26 mouse cellular contexts compared by ENCODE assay signal in genomic region chr6:148584126-148584525, GRCm38 (mm10).
DNase-seq lines count a peak whose midpoint lies in the region; ATAC-seq lines count a peak whose summit lies in the region.
"Had no signal": no experiment of that assay in that cellular context is flagged by ENCODE, and none has a peak within 500 bp of the region (broad histone marks: within the 10 kb centered on the region; RNA-seq: fewer than 3 reads in every experiment).

No protein-coding gene starts in this region.

- H3K4me3 ChIP-seq in hindbrain, embryonic 16.5 days (ENCODE audit: low read length): no peak overlapping the region
- H3K4me3 ChIP-seq in hindbrain, embryonic 12.5 days: no peak overlapping the region
- H3K4me3 ChIP-seq: embryonic facial prominence, embryonic 12.5 days; embryonic facial prominence, embryonic 15.5 days; gastrocnemius, adult 2 months; heart, embryonic 12.5 days; heart, embryonic 15.5 days; hindbrain, embryonic 10.5 days; intestine, embryonic 15.5 days had no signal

- no peaks in the 10 kb centered on the region for H3K27me3 ChIP-seq in hindbrain, embryonic 16.5 days (replicated peaks; ENCODE audit: control insufficient read depth, insufficient read depth, low read length)
- H3K27me3 ChIP-seq in hindbrain, embryonic 12.5 days: no peaks in the 10 kb centered on the region
- H3K27me3 ChIP-seq: embryonic facial prominence, embryonic 12.5 days; embryonic facial prominence, embryonic 15.5 days; heart, embryonic 12.5 days; heart, embryonic 15.5 days; intestine, embryonic 15.5 days; Patski had no signal

- intact Hi-C loops in gastrocnemius, postnatal 36 days (cut with DNase I): no loop called here

- 66% methylated on average over 2 of the region's 2 CpGs for WGBS in hindbrain, embryonic 16.5 days
- 85% methylated on average over 2 of the region's 2 CpGs for WGBS in hindbrain, embryonic 12.5 days

- DNase-seq in cerebellum, postnatal 10 days: peak; percentile 46 to 66
- no peak for DNase-seq in cerebellum, adult 8-10 months
- peak; percentile 70 for DNase-seq in Muller cell, postnatal 12 days (ENCODE audit: inconsistent ontology term)
- no peak for DNase-seq in gastrocnemius, postnatal 36 days
- DNase-seq: adrenal gland, postnatal 10 days; adrenal gland, postnatal 36 days; cerebellum, adult 11 months; cerebellum, adult 2 months; cerebellum, postnatal 25 days; forebrain, postnatal 0 days; gastrocnemius, adult 2 months; gastrocnemius, postnatal 14 days; heart, adult 18-20 months; heart, postnatal 10 days; heart, postnatal 36 days; kidney, adult 11 months had no signal

- ATAC-seq in hindbrain, embryonic 16.5 days: peak; percentile 24; the same call in 1 of the 2 replicates
- no peak for ATAC-seq in hindbrain, embryonic 12.5 days (ENCODE audit: low FRiP score)
- ATAC-seq: forebrain, embryonic 14.5 days; forebrain, postnatal 0 days; intestine, embryonic 15.5 days; Patski had no signal

- no peaks in the 10 kb centered on the region for H3K9me3 ChIP-seq in hindbrain, embryonic 16.5 days (ENCODE audit: control insufficient read depth, low read length)
- no peaks in the 10 kb centered on the region for H3K9me3 ChIP-seq in hindbrain, embryonic 12.5 days (replicated peaks)
- H3K9me3 ChIP-seq: embryonic facial prominence, embryonic 12.5 days; embryonic facial prominence, embryonic 15.5 days; heart, embryonic 12.5 days; heart, embryonic 15.5 days; hindbrain, embryonic 10.5 days; intestine, embryonic 15.5 days had no signal

- no peak overlapping the region for H3K27ac ChIP-seq in hindbrain, embryonic 16.5 days (ENCODE audit: low read depth, low read length)
- H3K27ac ChIP-seq in hindbrain, embryonic 12.5 days: no peak overlapping the region
- H3K27ac ChIP-seq: embryonic facial prominence, embryonic 12.5 days; embryonic facial prominence, embryonic 15.5 days; gastrocnemius, adult 2 months; heart, embryonic 15.5 days; hindbrain, embryonic 10.5 days; intestine, embryonic 15.5 days had no signal

- H3K4me2 ChIP-seq in hindbrain, embryonic 16.5 days (ENCODE audit: low read length): no peak overlapping the region
- no peak overlapping the region for H3K4me2 ChIP-seq in hindbrain, embryonic 12.5 days (replicated peaks)
- H3K4me2 ChIP-seq: embryonic facial prominence, embryonic 12.5 days; embryonic facial prominence, embryonic 15.5 days; heart, embryonic 12.5 days; heart, embryonic 15.5 days; intestine, embryonic 15.5 days had no signal

- no peak overlapping the region for H3K9ac ChIP-seq in hindbrain, embryonic 16.5 days (ENCODE audit: low read depth, low read length)
- H3K9ac ChIP-seq in hindbrain, embryonic 12.5 days: no peak overlapping the region
- H3K9ac ChIP-seq: embryonic facial prominence, embryonic 12.5 days; embryonic facial prominence, embryonic 15.5 days; forebrain, postnatal 0 days; heart, embryonic 12.5 days; heart, embryonic 15.5 days; intestine, embryonic 15.5 days had no signal

- H3K4me1 ChIP-seq in hindbrain, embryonic 16.5 days (ENCODE audit: control insufficient read depth, insufficient read depth, low read depth, low read length): no peaks in the 10 kb centered on the region
- no peaks in the 10 kb centered on the region for H3K4me1 ChIP-seq in hindbrain, embryonic 12.5 days
- H3K4me1 ChIP-seq: embryonic facial prominence, embryonic 15.5 days; heart, embryonic 12.5 days; hindbrain, embryonic 10.5 days; intestine, embryonic 15.5 days had no signal

- H3K36me3 ChIP-seq in hindbrain, embryonic 16.5 days (ENCODE audit: control insufficient read depth, insufficient read depth, low read length): no peaks in the 10 kb centered on the region
- no peaks in the 10 kb centered on the region for H3K36me3 ChIP-seq in hindbrain, embryonic 12.5 days
- H3K36me3 ChIP-seq: embryonic facial prominence, embryonic 12.5 days; embryonic facial prominence, embryonic 15.5 days; heart, embryonic 12.5 days; heart, embryonic 15.5 days; hindbrain, embryonic 10.5 days; intestine, embryonic 15.5 days had no signal

Comparison
In these comparisons a context has a peak if more than half of its experiments do, and no peak if none do; other contexts are left out.
1. DNase-seq: peak in cerebellum, postnatal 10 days (2 of 2) and Muller cell, postnatal 12 days (single experiment); none in cerebellum, adult 8-10 months (single experiment) and gastrocnemius, postnatal 36 days (0 of 2).